Mouse (Mus musculus): ENCODE data around the gene Krt7. TPM values are rescaled to one million over a fixed set of nuclear protein-coding genes. Genes with fewer than 3 reads are reported as not detected.

The Krt7 gene
- polyA plus RNA-seq, 1 experiment from 2014 or later = 33.0 TPM

- Histone ChIP-seq H3K4me2 (ENCODE audit: low read depth, low read length) (peak overlapping the region; percentile 35), H3K9me3 (ENCODE audit: control insufficient read depth, low read length) (no peaks in the 10 kb centered on the region), H3K4me1 (ENCODE audit: control insufficient read depth, insufficient read depth, low read length) (no peaks in the 10 kb centered on the region; the same call in 1 of the 2 replicates), H3K4me3 (ENCODE audit: low read depth, low read length) (peak overlapping the region; percentile 2; the same call in 1 of the 2 replicates), H3K9ac (ENCODE audit: low read depth, low read length) (no peak overlapping the region), H3K27ac (replicated peaks; ENCODE audit: low read depth, low read length) (no peak overlapping the region), H3K27me3 (replicated peaks; ENCODE audit: control insufficient read depth, insufficient read depth, low read length) (peaks cover 23% of the 10 kb centered on the region), H3K36me3 (ENCODE audit: control insufficient read depth, insufficient read depth, low read length) (no peaks in the 10 kb centered on the region)
- ATAC-seq (ENCODE audit: low read depth) (no peak), DNase-seq (ENCODE audit: low spot score) (no peak)
- WGBS = 15% methylated on average over 21 of the region's 31 CpGs
Measured at GRCm38 (mm10) chr15:101412188-101412587, 1.3 kb downstream of the Krt7 start.

GRCm38 (mm10) chr15:101413916-101414635 is 3.2 kb downstream of the Krt7 start:
- no peak overlapping the region for H3K27ac ChIP-seq (replicated peaks; ENCODE audit: low read depth, low read length)

GRCm38 (mm10) chr15:101414807-101415565 is 4.1 kb downstream of the Krt7 start:
- no peaks in the 10 kb centered on the region for H3K36me3 ChIP-seq (ENCODE audit: control insufficient read depth, insufficient read depth, low read length)
- DNase-seq (ENCODE audit: low spot score) (no peak), ATAC-seq (ENCODE audit: low read depth) (no peak)
- no peak overlapping the region for H3K4me2 ChIP-seq (ENCODE audit: low read depth, low read length)
- no peak overlapping the region for H3K27ac ChIP-seq (replicated peaks; ENCODE audit: low read depth, low read length)
- H3K4me1 ChIP-seq (ENCODE audit: control insufficient read depth, insufficient read depth, low read length) = no peaks in the 10 kb centered on the region; the same call in 1 of the 2 replicates
- peaks cover 23% of the 10 kb centered on the region for H3K27me3 ChIP-seq (replicated peaks; ENCODE audit: control insufficient read depth, insufficient read depth, low read length)
- no peaks in the 10 kb centered on the region for H3K9me3 ChIP-seq (ENCODE audit: control insufficient read depth, low read length)
- no peak overlapping the region for H3K4me3 ChIP-seq (ENCODE audit: low read depth, low read length)
- WGBS = 37% methylated on average over 11 of the region's 11 CpGs
- no peak overlapping the region for H3K9ac ChIP-seq (ENCODE audit: low read depth, low read length)

More at GRCm38 (mm10) chr15:101413916-101414635, 3.2 kb downstream of the Krt7 start:
- H3K9me3 ChIP-seq (ENCODE audit: control insufficient read depth, low read length) = no peaks in the 10 kb centered on the region
- DNase-seq (ENCODE audit: low spot score) (peak; percentile 34), ATAC-seq (ENCODE audit: low read depth) (no peak)
- 25% methylated on average over 7 of the region's 7 CpGs for WGBS
- H3K4me2 ChIP-seq (ENCODE audit: low read depth, low read length) = no peak overlapping the region
- no peak overlapping the region for H3K4me3 ChIP-seq (ENCODE audit: low read depth, low read length)
- H3K9ac ChIP-seq (ENCODE audit: low read depth, low read length) = no peak overlapping the region
- no peaks in the 10 kb centered on the region; the same call in 1 of the 2 replicates for H3K4me1 ChIP-seq (ENCODE audit: control insufficient read depth, insufficient read depth, low read length)
- no peaks in the 10 kb centered on the region for H3K36me3 ChIP-seq (ENCODE audit: control insufficient read depth, insufficient read depth, low read length)
- peaks cover 23% of the 10 kb centered on the region for H3K27me3 ChIP-seq (replicated peaks; ENCODE audit: control insufficient read depth, insufficient read depth, low read length)

- no peaks in the 10 kb centered on the region for H3K27me3 ChIP-seq (replicated peaks; ENCODE audit: control insufficient read depth, insufficient read depth, low read length)
- H3K4me2 ChIP-seq (ENCODE audit: low read depth, low read length) = no peak overlapping the region
- H3K4me3 ChIP-seq (ENCODE audit: low read depth, low read length) = no peak overlapping the region
- WGBS = 63% methylated on average over 4 of the region's 4 CpGs
- no peak; the same call in 1 of the 2 replicates for ATAC-seq (ENCODE audit: low read depth)
- H3K9me3 ChIP-seq (ENCODE audit: control insufficient read depth, low read length) = no peaks in the 10 kb centered on the region
- no peak overlapping the region for H3K9ac ChIP-seq (ENCODE audit: low read depth, low read length)
- H3K36me3 ChIP-seq (ENCODE audit: control insufficient read depth, insufficient read depth, low read length) = no peaks in the 10 kb centered on the region
- peak; percentile 54 for DNase-seq (ENCODE audit: low spot score)
- H3K4me1 ChIP-seq (ENCODE audit: control insufficient read depth, insufficient read depth, low read length) = no peaks in the 10 kb centered on the region
- no peak overlapping the region for H3K27ac ChIP-seq (replicated peaks; ENCODE audit: low read depth, low read length)
Measured at GRCm38 (mm10) chr15:101418950-101419349, 8.1 kb downstream of the Krt7 start.

GRCm38 (mm10) chr15:101420903-101421302 is 10.1 kb downstream of the Krt7 start:
- no peak overlapping the region for H3K9ac ChIP-seq (ENCODE audit: low read depth, low read length)
- H3K36me3 ChIP-seq (ENCODE audit: control insufficient read depth, insufficient read depth, low read length) = no peaks in the 10 kb centered on the region
- no peak overlapping the region for H3K4me3 ChIP-seq (ENCODE audit: low read depth, low read length)
- no peak overlapping the region for H3K4me2 ChIP-seq (ENCODE audit: low read depth, low read length)
- ATAC-seq (ENCODE audit: low read depth) (no peak), DNase-seq (ENCODE audit: low spot score) (peak; percentile 38)
- peaks cover 6% of the 10 kb centered on the region; the same call in 1 of the 2 replicates for H3K4me1 ChIP-seq (ENCODE audit: control insufficient read depth, insufficient read depth, low read length)
- H3K27ac ChIP-seq (replicated peaks; ENCODE audit: low read depth, low read length) = no peak overlapping the region
- H3K9me3 ChIP-seq (ENCODE audit: control insufficient read depth, low read length) = no peaks in the 10 kb centered on the region
- no peaks in the 10 kb centered on the region for H3K27me3 ChIP-seq (replicated peaks; ENCODE audit: control insufficient read depth, insufficient read depth, low read length)
- WGBS = 44% methylated on average over 6 of the region's 6 CpGs

GRCm38 (mm10) chr15:101424914-101425313 is 14.1 kb downstream of the Krt7 start:
- no peak overlapping the region for H3K27ac ChIP-seq (replicated peaks; ENCODE audit: low read depth, low read length)
- no peaks in the 10 kb centered on the region for H3K36me3 ChIP-seq (ENCODE audit: control insufficient read depth, insufficient read depth, low read length)
- WGBS = 17% methylated on average over 5 of the region's 5 CpGs
- peaks cover 6% of the 10 kb centered on the region; the same call in 1 of the 2 replicates for H3K4me1 ChIP-seq (ENCODE audit: control insufficient read depth, insufficient read depth, low read length)
- no peak overlapping the region for H3K4me3 ChIP-seq (ENCODE audit: low read depth, low read length)
- DNase-seq (ENCODE audit: low spot score) = peak; percentile 19
- no peak; the same call in 1 of the 2 replicates for ATAC-seq (ENCODE audit: low read depth)
- H3K9me3 ChIP-seq (ENCODE audit: control insufficient read depth, low read length) = no peaks in the 10 kb centered on the region
- H3K9ac ChIP-seq (ENCODE audit: low read depth, low read length) = no peak overlapping the region
- no peak overlapping the region for H3K4me2 ChIP-seq (ENCODE audit: low read depth, low read length)
- H3K27me3 ChIP-seq (replicated peaks; ENCODE audit: control insufficient read depth, insufficient read depth, low read length) = no peaks in the 10 kb centered on the region

- DNase-seq (ENCODE audit: low spot score) (no peak), ATAC-seq (ENCODE audit: low read depth) (no peak)
- H3K27ac ChIP-seq (replicated peaks; ENCODE audit: low read depth, low read length) = no peak overlapping the region
- 78% methylated on average over 5 of the region's 7 CpGs for WGBS
- no peak overlapping the region for H3K9ac ChIP-seq (ENCODE audit: low read depth, low read length)
- no peaks in the 10 kb centered on the region for H3K9me3 ChIP-seq (ENCODE audit: control insufficient read depth, low read length)
- peaks cover 37% of the 10 kb centered on the region for H3K27me3 ChIP-seq (replicated peaks; ENCODE audit: control insufficient read depth, insufficient read depth, low read length)
- no peak overlapping the region for H3K4me2 ChIP-seq (ENCODE audit: low read depth, low read length)
- H3K4me1 ChIP-seq (ENCODE audit: control insufficient read depth, insufficient read depth, low read length) = no peaks in the 10 kb centered on the region
- no peak overlapping the region for H3K4me3 ChIP-seq (ENCODE audit: low read depth, low read length)
- H3K36me3 ChIP-seq (ENCODE audit: control insufficient read depth, insufficient read depth, low read length) = no peaks in the 10 kb centered on the region
Measured at GRCm38 (mm10) chr15:101436611-101437010, 25.8 kb downstream of the Krt7 start.

- WGBS = 0% methylated on average over 6 of the region's 34 CpGs
- H3K4me3 ChIP-seq (ENCODE audit: low read depth, low read length) = peak within 1 kb of the TSS; percentile 31
Measured at GRCm38 (mm10) chr15:101438555-101438954, 27.7 kb downstream of the Krt7 start, which contains the start of gene Krt87. TSS of gene Krt87 (minus strand) at chr15:101438804.

More at GRCm38 (mm10) chr15:101438555-101438954, 27.7 kb downstream of the Krt7 start, which contains the start of gene Krt87:
- ATAC-seq (ENCODE audit: low read depth) = no peak
- Histone ChIP-seq H3K27me3 (replicated peaks; ENCODE audit: control insufficient read depth, insufficient read depth, low read length) (peaks cover 37% of the 10 kb centered on the region), H3K36me3 (ENCODE audit: control insufficient read depth, insufficient read depth, low read length) (no peaks in the 10 kb centered on the region), H3K4me1 (ENCODE audit: control insufficient read depth, insufficient read depth, low read length) (no peaks in the 10 kb centered on the region), H3K9me3 (ENCODE audit: control insufficient read depth, low read length) (no peaks in the 10 kb centered on the region), H3K9ac (ENCODE audit: low read depth, low read length) (0 out of 2 replicates have a peak within 1 kb of the TSS, but pooled peaks have one; percentile 37), H3K27ac (replicated peaks; ENCODE audit: low read depth, low read length) (no peak within 1 kb of the TSS; the same call in 1 of the 2 replicates), H3K4me2 (ENCODE audit: low read depth, low read length) (peak within 1 kb of the TSS; percentile 51)
- no peak for DNase-seq (ENCODE audit: low spot score)

All from embryonic facial prominence, embryonic 14.5 days (tissue).